Mouse (Mus musculus) mesoderm, embryonic 11.5 days (tissue): Measurements from ENCODE around the gene Sbk1.
"Not testable (repeated sequence)": the region's sequence is repeated elsewhere in the genome, so short reads cannot be mapped to it uniquely, and the experiment has no call there.

Experiments
- DNase-seq: peaks from one replicate; pipeline ENCODE4 v3.0.0-alpha.2; 2012; ENCODE audit warnings: low read depth, low spot score

The Sbk1 gene

DNA sequence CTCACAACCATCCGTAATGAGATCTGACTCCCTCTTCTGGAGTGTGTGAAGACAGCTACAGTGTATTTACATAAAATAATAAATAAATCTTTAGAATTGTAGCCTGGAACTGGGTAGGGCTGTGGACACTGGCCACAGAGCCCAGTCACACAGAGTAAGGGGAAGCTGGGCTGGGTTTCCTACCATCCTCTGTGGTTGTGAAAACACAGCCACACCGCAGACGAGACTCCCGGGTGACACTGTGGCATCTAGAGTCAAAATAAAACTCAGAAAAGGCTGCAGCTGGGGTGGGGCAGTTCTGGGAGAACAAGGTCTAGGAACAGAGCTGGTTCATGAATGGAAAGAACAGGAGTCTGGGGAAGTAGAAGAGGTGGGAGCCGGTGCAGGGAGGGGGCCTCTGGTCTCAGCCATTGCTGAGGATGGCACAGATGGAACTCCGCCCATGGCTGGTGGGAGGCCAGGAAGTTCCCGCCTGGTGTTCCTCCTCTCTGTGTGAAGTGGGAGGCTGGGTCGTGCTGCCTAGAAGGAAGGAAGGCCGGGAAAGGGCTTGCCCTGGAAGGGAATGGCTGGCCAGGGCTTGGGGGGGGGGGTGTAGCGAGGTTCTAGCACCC is 15.2 kb downstream of the Sbk1 start:
- DNase-seq, result no peak

DNA sequence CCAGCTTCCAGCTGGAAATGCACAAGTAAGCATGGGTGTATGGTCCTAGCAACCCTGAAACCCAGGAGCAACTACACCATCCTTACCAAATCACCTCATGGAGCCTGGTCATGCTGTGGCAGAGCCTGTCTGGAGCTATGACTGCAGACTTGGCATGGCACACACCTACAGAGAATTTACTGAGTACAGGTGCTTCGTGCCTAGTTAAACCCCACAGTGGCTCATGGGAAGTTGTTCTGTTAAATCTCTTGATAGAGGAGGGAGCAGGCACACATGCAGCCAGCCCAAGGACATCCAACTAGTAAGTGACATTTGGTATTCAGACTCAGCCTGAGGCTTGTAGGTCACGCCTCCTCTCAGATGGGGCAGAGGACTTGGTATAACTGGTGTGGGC is 15.7 kb downstream of the Sbk1 start:
- no peak for DNase-seq

GRCm38 (mm10) chr7:126288571-126289091 is 16.2 kb downstream of the Sbk1 start:
- DNase-seq, result no peak

DNA sequence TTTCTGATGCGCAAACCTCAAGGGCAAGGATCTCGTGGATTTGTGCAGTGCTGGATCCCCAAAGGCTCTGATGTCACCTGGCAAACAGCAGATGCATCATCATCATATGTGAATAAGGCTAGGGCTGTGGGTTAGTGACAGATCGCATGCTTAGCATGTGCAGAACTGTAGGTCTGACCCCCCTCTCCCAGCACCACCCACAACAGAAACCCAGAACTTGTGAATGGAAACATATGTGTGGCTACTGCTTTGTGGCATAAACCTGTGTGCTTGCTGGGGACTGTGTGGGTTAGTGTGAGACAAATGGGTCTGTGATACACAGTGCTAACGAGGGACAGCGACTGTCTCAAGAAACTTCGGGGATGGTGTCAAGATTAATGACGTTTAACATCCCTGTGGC is 17.0 kb downstream of the Sbk1 start:
- DNase-seq, result no peak

- no peak for DNase-seq
These were observed 17.5 kb downstream of the Sbk1 start for GRCm38 (mm10) chr7:126289956-126290355.

- DNase-seq, result no peak
These were observed 19.5 kb downstream of the Sbk1 start for GRCm38 (mm10) chr7:126291681-126292545.

- peak; percentile 42 for DNase-seq
These were observed 20.7 kb downstream of the Sbk1 start for GRCm38 (mm10) chr7:126293091-126293490.

DNA sequence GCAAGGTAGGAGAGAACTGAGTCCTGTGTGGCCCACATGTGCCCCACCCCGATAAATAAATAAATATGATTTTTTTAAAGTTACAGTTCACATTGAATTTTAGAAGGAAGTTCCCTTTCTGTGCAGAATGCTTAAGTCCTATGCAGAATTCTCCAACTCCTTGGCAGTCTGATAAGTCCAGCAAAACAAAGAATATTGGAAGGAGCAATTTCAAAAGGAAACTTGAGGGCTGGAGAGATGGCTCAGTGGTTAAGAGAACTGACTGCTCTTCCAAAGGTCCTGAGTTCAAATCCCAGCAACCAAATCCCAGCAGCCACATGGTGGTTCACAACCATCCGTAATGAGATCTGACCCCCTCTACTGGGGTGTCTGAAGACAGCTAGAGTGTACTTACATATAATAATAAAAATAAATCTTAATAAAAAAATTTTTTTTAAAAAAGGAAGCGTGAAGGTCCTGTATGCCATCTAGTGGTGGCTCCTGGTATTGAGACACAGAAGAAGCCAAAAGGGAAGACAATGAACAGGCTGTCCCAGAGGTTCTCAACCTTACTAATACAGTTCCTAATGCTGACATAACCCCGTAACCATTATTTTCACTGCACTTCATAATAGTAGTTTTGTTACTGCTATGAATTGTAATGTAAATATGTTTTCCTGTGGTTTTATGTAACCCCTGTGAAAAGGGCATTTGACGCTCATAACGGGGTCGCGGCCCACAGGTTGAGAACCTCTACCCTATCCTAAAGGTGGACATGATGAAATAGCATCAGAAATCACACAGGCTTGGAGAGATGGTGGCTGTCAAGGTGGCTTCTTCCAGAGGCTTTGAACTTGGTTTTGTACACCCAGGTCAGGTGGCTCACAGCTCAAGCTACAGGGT is 25.4 kb downstream of the Sbk1 start:
- DNase-seq, result peak; percentile 68

GRCm38 (mm10) chr7:126298856-126299255 is 26.4 kb downstream of the Sbk1 start:
- no peak for DNase-seq

GRCm38 (mm10) chr7:126301831-126302230 is 29.4 kb downstream of the Sbk1 start:
- not testable (repeated sequence) for DNase-seq

GRCm38 (mm10) chr7:126311822-126312221 is 39.4 kb downstream of the Sbk1 start:
- DNase-seq, result no peak

DNA sequence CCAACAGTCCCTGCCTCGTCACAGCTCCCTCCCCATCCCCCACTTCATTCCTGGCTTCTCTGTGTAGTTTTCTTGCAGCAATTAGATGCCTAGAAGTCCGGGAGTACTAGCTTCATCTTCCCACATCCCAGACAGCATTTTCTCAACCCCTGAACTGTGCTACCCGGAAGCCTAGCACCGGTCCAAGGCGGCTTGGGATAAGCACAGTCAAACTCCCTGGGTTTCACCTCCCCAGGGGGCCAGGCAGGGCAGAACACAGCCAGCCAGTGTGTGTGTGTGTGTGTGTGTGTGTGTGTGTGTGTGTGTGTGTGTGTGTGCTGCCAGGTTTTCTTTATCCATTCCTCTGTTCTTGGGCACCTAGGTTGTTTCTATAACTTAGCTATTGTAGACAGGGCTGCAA is 40.9 kb downstream of the Sbk1 start:
- DNase-seq, result no peak

DNA sequence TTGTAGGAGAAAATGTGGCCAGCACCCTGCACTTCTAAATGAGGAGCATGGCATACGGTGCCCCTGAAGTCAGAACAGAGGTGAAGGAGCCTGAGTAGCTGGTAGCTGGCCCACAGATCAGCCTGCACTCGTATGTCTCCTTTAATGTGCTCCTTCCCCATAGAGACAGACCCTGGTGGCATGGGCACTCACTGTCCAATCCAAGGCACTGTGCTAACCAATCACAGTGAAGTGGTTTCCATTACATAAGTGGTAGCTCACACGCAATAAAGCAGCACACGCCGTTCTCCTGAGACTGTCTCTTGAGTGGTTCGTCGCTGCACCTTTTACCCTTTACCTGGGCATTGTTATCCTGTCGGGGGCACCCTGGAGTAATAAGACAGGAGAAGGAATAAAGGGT is 41.9 kb downstream of the Sbk1 start:
- no peak for DNase-seq

- peak; percentile 82 for DNase-seq
These were observed 51.3 kb downstream of the Sbk1 start for GRCm38 (mm10) chr7:126323729-126324128.

GRCm38 (mm10) chr7:126324791-126325190 is 52.4 kb downstream of the Sbk1 start:
- peak; percentile 23 for DNase-seq

DNA sequence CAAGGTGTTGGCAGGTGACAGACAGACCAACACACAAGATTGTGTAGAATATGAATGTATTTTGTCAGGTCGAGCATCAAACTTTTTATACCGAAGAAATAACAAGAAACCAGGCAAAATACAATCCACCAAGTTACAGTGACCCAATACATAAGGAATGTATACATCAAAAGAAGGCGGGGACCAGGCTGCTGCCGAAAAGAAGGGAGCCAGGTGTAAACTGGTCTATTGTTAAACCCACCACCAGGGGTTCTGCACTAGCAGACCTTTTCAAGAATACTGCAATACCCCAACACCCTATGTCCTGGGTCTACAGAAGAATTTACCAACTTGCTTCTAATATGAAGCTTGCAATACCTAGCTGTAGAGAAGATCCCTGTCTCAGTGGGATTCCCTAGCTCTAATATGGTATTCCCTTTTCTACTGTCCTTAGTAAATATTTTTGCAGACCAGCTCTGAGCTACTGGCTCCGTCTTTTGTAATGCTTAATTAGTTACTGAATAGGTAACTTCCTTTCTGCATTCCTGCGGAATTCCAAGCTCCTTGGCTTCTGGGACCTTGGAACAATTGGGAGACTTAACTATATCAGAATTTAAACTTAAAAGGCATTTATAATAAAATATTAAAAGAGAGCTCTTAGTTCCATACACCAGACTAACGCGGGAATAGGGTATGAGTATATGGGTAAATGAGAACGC is 53.3 kb downstream of the Sbk1 start:
- DNase-seq, result not testable (repeated sequence)

GRCm38 (mm10) chr7:126328848-126329247 is 56.4 kb downstream of the Sbk1 start:
- DNase-seq, result not testable (repeated sequence)

DNA sequence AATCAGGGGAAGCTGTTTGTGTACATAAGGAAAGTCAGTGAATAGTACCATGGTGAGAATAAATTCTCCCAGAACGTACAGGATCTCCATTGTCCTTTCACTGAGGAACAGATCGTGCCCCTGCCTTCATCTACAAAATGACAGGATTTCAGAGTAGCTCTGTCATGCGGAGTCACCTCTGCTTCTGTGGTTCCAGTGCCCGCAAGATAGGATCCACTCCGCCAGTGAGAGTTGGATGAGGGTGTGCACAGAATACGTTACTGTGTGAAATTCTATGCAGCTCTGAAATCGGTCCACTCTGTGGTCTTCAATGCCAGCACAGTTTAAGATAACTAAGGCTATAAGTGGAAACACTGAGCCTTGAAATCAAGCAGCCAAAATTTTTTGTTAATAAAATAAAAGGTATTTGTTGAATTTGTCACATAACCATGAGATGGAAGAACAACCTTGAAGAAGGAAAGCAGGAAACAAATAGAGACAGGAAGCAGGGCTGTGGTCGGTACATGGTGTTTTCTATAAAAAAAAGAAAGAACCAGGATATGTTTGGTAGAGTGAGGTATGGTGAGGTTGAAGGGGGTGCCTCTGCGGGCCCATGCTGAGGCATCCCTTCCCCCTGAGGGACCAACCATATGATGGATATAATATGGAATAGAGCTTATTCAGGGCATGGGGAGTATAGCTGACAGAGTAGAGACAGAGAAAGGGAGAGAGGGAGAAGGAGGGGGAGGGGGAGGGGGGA is 57.7 kb downstream of the Sbk1 start:
- DNase-seq, result no peak

DNA sequence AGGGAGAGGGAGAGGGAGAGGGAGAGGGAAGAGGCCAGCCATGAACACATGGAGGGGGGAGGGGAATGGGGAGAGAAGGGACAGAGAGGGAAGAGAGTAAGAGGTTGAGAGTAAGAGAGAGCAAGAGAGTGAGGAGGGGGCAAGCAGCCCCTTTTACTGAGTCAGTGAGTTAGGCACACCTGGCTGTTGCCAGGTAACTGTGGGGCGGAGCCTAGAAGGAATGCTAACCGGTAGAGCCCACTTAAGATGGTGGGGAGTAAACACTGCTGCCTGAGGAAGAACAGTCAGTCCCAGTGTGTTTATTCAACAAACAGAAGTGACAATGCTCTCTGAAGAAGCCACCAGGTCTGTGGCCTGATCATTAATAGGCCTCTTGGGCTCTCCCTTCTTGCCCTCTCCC is 58.3 kb downstream of the Sbk1 start:
- no peak for DNase-seq

DNA sequence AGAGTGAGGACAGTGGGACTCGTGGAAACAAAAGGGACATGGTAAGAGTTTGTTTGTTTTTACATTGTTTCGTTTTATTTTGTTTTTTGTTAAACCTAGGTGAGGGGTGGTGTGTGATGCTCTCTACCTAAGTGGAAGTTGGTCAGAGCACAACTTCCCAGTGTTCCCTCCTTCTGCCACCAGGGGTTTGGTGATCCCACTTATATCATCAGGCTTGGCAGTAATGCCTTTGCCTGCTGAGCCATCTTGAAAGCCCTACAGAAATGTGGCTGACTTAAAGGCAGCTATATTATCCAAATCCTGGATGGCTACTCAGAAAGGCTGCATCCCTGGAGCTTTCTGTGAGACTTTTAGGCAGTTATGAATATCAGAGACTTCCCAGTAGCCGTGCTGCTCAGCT is 60.3 kb downstream of the Sbk1 start:
- no peak for DNase-seq

DNA sequence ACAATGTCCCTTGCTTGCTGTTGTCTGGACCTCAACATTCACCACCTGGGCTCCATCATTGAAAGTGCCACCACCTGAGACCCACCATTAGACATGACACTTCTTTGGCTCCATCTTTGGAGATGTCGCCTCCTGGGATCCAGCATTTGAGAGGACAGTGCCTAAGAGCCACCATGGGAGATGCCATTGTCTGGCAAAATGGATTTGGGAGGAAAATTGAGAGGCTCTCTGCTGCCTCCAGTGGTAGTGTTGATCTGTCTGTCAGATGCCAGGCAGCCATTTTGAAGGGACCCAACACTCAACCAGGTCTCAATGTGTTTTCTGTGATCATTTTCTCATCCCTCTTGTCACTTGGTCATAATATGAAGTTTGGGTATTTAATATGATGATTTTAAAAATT is 63.1 kb downstream of the Sbk1 start:
- DNase-seq, result no peak
